Mouse (Mus musculus) erythroblast, embryonic 14.5 days (primary cell): ENCODE data around the gene Rora.

ENCODE experiments used
- GATA1 ChIP-seq: IDR thresholded peaks from 2 replicates; pipeline ENCODE4 v1.6.1; 2012; ENCODE audit warnings: low read length, inconsistent platforms, mixed read lengths
- TAL1 ChIP-seq: IDR thresholded peaks from 3 replicates; pipeline ENCODE4 v1.6.1; 2012; ENCODE audit warnings: low read length, inconsistent platforms, mixed read lengths

- TF ChIP-seq GATA1, result no peak
- TF ChIP-seq TAL1, result no peak
Observed at GRCm38 (mm10) chr9:68823292-68823691, 169.7 kb downstream of the Rora start.
